Mouse (Mus musculus) spleen, postnatal 36 days (tissue): Measurements from ENCODE around the gene Tdrkh.

Experiments used
- DNase-seq, 2 experiments: peaks; one replicate each; pipeline ENCODE4 v3.0.0; 2022; ENCODE audit warnings: low spot score in 2 of 2, mixed read lengths in 1 of 2

Tdrkh gene

GRCm38 (mm10) chr3:94459834-94460233 lies 46.8 kb downstream of the Tdrkh start:
- DNase-seq: no peak

GRCm38 (mm10) chr3:94463926-94464578 lies 51.0 kb downstream of the Tdrkh start:
- no peak for DNase-seq

GRCm38 (mm10) chr3:94465632-94466430 lies 52.8 kb downstream of the Tdrkh start:
- DNase-seq: no peak

- DNase-seq: no peak
Measured at GRCm38 (mm10) chr3:94468931-94469330, 55.9 kb downstream of the Tdrkh start.

- no peak for DNase-seq
Measured at GRCm38 (mm10) chr3:94472447-94473114, 59.5 kb downstream of the Tdrkh start.

GRCm38 (mm10) chr3:94473115-94473505 lies 60.0 kb downstream of the Tdrkh start:
- DNase-seq: no peak

GRCm38 (mm10) chr3:94473567-94474232 lies 60.6 kb downstream of the Tdrkh start:
- DNase-seq: no peak

GRCm38 (mm10) chr3:94476301-94477035 lies 63.4 kb downstream of the Tdrkh start:
- no peak for DNase-seq

GRCm38 (mm10) chr3:94477444-94477843 lies 64.4 kb downstream of the Tdrkh start:
- DNase-seq: no peak

- no peak for DNase-seq
Measured at GRCm38 (mm10) chr3:94477981-94478422, 64.9 kb downstream of the Tdrkh start, which contains the start of gene Celf3. TSS of gene Celf3 (plus strand) at chr3:94478295.

GRCm38 (mm10) chr3:94478591-94479169 lies 65.6 kb downstream of the Tdrkh start:
- DNase-seq: no peak

GRCm38 (mm10) chr3:94479564-94479963 lies 66.5 kb downstream of the Tdrkh start:
- no peak for DNase-seq

GRCm38 (mm10) chr3:94480291-94480884 lies 67.3 kb downstream of the Tdrkh start, which contains the start of gene Riiad1:
TSS of gene Riiad1 (minus strand) at chr3:94480341.
- no peak for DNase-seq

GRCm38 (mm10) chr3:94481429-94481828 lies 68.4 kb downstream of the Tdrkh start:
- DNase-seq: no peak

- no peak for DNase-seq
Measured at GRCm38 (mm10) chr3:94482764-94483385, 69.8 kb downstream of the Tdrkh start.

- DNase-seq: no peak
Measured at GRCm38 (mm10) chr3:94483790-94484439, 70.8 kb downstream of the Tdrkh start.
